Mouse (Mus musculus) layer of hippocampus, postnatal 10 days (tissue): Measurements from ENCODE around the gene Tcp11x2. TPM values are rescaled to one million over a fixed set of nuclear protein-coding genes. Genes with fewer than 3 reads are reported as not detected.

Experiments
- DNase-seq, 2 experiments: peaks; one replicate each; pipeline ENCODE4 v3.0.0; 2021; ENCODE audit warnings: low spot score in 2 of 2
- long read RNA-seq: library from polyadenylated mRNA; stranded (forward); transcript quantifications from one replicate; pipeline ENCODE4 v2.0.0, GENCODE M21; 2023
- total RNA-seq, 2 experiments: library from RNA; stranded (reverse); gene quantifications; 2 replicates each; pipeline ENCODE4 v1.2.3; 2021

Gene Tcp11x2
- total RNA-seq: not detected
- long read RNA-seq: 0 reads

GRCm38 (mm10) chrX:135693633-135694032 is at the start of gene Tcp11x2:
Tcp11x2 (minus strand) TSS chrX:135693790.
- no peak for DNase-seq

DNA sequence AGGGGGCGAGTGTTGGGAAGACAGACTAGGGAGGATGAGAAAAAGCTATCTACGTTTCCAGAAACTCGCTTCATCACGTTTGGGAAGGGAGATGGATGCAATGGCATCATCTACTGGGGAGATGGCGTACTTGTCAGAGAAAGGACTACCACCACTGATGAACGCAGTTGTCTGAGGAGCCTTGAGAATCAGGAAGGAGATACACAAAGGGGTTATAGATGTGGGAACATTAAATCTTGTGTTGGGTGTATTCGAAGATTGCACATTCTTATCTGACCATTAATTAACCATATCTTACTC is 49.4 kb upstream of the Tcp11x2 start:
- DNase-seq: no peak

DNA sequence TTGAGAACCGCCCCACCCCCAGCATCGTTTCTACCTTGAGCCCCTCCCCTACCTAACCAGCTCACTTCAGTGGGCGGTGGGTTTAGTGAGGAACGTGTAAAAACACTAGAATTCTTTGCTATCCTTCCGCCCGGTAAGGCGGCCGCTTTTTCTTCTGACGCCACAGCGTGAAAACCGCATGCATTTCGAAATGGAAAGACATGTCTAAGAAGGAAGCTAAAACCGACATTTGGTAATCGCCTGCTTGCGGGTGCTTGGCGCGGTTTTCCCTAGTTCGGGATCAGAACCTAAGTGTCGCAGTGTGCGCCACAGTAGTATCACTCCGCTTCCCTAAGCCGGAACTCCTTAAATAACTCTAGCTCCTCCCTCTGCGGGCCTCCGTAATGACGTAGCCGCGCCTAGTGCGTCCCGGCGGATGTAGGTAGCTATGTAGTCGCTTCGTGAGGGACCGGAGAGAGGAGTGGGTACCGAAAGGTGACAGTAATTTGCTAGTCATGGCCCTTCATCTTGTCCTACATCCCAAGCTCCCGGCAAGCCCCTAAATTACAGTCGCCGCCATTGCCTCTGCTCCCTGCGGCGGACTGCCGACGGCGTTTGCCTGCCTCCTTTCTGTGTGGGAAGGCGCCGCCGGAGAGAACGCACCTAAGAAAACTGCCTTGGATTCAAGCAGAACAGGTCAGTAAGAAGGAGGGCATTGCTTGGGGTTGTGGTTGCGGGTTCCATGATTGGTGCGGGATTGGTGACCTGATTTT is 48.9 kb upstream of the Tcp11x2 start, which contains the start of the genes Armcx5 and Gprasp1:
Gene Armcx5 (plus strand): TSS at position 430 of the 752 bp plus-strand sequence.
Gene Gprasp1 (plus strand): TSS at position 430 of the 752 bp plus-strand sequence.
- DNase-seq: peak; percentile 78 to 82

- DNase-seq: no peak
Measured at GRCm38 (mm10) chrX:135738730-135739520, 45.3 kb upstream of the Tcp11x2 start.

GRCm38 (mm10) chrX:135725161-135725560 is 31.6 kb upstream of the Tcp11x2 start, which contains the start of gene Tmsb15a:
Tmsb15a (minus strand) TSS chrX:135725261.
- DNase-seq: no peak

GRCm38 (mm10) chrX:135712845-135713244 is 19.3 kb upstream of the Tcp11x2 start:
- DNase-seq: no peak

GRCm38 (mm10) chrX:135704349-135704748 is 10.8 kb upstream of the Tcp11x2 start:
- DNase-seq: no peak

DNA sequence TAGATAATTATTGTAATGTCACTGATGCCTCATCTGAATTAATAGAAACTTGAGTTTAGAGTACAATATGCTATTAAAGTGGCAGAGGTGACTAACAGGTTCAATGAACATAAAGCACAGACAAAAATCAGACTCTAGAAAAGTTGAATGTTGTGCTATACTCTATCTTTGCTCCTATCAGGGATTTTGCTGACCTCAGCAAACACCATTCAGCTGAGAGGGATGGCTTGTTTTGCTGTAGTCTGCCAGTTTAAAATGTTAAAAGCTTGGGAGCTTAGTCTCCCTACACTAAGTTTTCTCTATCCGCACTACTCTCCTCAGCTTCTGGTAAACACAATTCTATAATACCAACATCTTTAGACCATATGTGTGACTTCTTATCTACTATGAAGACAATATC is 9.5 kb upstream of the Tcp11x2 start:
- DNase-seq: no peak

- no peak for DNase-seq
Measured at GRCm38 (mm10) chrX:135687802-135688201, 5.8 kb downstream of the Tcp11x2 start.

GRCm38 (mm10) chrX:135681858-135682257 is 11.7 kb downstream of the Tcp11x2 start:
- no peak for DNase-seq

GRCm38 (mm10) chrX:135652173-135652772 is 41.3 kb downstream of the Tcp11x2 start:
- DNase-seq: peak; percentile 26 to 28

DNA sequence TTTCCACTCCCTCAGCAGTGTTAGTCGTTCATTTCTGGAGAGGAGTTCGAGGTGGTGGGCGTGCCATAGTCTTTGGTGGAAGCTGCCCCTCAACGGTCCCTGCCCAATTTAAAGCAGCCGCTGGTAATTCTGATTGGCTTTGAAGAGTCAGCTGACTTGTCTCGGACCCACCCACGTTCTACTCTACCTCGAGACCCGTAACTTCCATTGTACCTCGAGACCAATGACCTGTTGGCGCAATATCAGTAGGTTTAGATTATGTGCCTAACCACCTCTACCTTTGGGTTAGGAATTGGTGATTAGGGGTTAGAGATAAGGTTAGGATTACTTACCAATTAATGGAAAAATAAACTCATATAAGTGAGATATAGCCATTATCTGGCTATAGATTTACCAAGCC is 66.0 kb downstream of the Tcp11x2 start, which contains the start of gene Prame:
Gene Prame (minus strand): TSS at position 101 of the 400 bp plus-strand sequence.
- no peak for DNase-seq

Other genes with a start within 250 kb of the Tcp11x2 start
- gene AV320801, start 199.2 kb downstream of the Tcp11x2 start, total RNA-seq: not detected
- gene Nxf7, start 95.0 kb downstream of the Tcp11x2 start, total RNA-seq: not detected
- not detected for gene Prame, start 66.1 kb downstream of the Tcp11x2 start, total RNA-seq
- gene Tmsb15a, start 31.5 kb upstream of the Tcp11x2 start, total RNA-seq: not detected
- 10 to 100 TPM; 29.8 to 32.9 TPM for gene Armcx5, start 48.9 kb upstream of the Tcp11x2 start, total RNA-seq
- gene Gprasp1, start 48.9 kb upstream of the Tcp11x2 start, total RNA-seq: 100 to 1,000 TPM; 326 to 346 TPM
- 10 to 100 TPM; 78.0 to 78.1 TPM for gene Bhlhb9, start 103.8 kb upstream of the Tcp11x2 start, total RNA-seq
- 100 to 1,000 TPM; 151 to 199 TPM for gene Gprasp2, start 145.2 kb upstream of the Tcp11x2 start, total RNA-seq